Mouse (Mus musculus): ENCODE measurements around the gene Frg2f1.

GRCm38 (mm10) chr4:119535103-119535502 is 4.2 kb downstream of the Frg2f1 start:
- TF ChIP-seq GATA1 (IDR thresholded peaks at IDR 0.05; ENCODE audit: low read length) (no peak), TAL1 (IDR thresholded peaks at IDR 0.05; ENCODE audit: low read length) (no peak)
